Mouse (Mus musculus): ENCODE data around the gene Tmem88.

The Tmem88 gene

DNA sequence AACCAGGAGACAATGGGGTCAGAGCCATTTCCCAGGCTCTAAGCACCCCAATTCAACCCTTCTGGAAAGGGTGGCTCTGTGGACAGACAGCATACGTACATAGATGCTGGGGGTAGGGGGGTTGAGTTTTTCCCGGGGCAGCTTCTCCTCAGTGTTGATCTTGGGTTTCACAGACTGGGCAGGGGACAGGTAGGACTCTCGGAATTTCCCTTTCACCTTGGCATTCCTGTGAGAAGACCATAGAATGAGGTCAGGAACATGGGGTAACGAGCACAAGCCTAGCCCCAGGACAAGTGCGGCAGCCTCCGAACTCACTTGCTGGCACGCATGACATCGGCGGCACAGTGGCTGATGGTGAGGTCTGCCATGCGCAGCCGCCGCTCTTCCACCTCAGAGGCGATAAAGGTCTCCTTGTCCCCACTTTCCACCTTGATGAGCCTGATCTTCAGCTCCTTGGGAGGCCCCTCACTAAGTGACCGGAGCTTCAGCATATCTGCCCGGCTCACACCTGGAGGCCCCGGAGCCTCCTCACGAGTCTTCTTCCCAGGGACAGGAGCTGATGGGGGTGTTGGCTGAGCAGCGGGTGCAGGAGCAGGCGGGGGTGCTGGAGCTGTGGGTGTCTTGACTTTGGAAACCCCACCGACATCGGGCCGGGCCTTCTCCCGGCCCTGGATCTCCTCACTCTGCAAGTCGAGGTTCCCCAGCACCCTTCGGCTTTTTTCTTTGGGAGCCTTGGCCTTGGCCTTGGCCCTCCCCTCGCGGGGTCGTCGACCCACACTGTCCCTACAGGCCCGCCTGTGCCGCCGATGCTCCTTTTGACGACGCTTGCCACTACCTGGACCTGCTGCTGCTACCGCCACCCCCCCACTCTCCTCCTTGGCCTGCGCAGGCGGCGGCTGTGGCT is 5.9 kb upstream of the Tmem88 start:
- DNase-seq (ENCODE audit: low spot score), result no peak

DNA sequence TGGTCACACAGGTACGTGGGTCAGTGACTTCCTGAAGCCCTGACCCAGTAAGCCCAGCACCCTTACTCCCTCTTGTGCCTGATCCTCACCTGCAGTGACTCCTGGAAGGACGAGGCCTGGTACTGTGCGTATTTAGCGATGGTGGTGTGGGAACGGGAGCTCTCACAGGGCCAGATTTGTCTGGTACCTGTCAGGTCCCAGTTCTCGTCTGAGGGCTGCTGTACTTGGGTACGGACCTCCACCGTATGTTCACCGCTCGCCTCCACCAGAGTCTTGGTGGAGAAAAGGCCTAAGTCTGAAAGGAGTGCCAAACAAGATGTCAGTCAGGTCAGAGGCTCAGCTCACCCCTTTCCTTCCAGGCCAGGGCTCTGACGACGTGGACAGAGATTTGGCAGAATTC is 4.0 kb upstream of the Tmem88 start:
- no peak for DNase-seq (ENCODE audit: low spot score)

- DNase-seq (ENCODE audit: low spot score), result peak; percentile 86
Observed at GRCm38 (mm10) chr11:69401210-69401637, 3.2 kb upstream of the Tmem88 start.

- DNase-seq (ENCODE audit: low spot score), result no peak
Observed at GRCm38 (mm10) chr11:69400083-69400850, 2.2 kb upstream of the Tmem88 start.

DNA sequence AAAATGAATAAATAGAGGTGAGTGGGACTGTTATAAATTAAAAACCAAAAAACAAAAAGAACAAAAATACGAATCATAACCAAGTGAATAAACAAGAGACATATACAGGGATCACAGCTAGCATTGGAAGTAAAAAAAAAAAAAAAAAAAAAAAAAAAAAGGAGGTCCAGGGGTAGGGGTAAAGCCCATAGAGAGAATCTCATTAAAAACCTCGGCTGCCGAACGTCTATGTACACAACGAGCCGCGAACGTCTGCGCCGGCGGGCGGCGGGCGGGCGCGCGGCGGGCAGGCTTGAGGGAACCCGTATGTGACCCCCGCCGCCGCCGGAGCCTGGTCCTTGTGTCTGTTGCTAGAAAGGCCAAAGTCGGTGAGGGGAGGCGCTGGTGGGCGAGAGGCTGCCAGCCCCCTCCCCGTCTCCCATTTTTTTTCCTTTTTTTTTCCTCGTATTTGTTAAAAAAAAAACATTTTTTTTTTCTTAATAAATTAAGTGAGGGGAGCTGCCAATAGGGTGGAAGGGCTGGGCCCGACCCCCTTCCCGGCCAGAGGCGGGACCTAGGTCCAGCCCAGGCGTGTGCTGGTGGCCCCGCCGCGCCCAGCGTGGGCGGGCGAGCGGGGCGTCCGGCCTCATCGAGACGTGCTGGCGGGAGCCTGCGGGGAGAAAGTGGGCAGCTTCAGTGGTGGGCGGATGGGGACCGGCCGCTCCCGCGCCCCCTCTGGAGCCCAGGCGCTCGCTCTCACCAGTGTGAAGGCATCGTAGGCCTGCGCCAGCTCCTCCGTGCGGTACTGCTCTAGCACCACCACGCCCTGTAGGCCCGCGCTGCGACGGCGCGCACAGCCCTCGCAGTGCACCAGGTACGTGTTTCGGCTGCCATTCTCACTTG is 1.4 kb upstream of the Tmem88 start:
- peak; percentile 32 for DNase-seq (ENCODE audit: low spot score)

DNA sequence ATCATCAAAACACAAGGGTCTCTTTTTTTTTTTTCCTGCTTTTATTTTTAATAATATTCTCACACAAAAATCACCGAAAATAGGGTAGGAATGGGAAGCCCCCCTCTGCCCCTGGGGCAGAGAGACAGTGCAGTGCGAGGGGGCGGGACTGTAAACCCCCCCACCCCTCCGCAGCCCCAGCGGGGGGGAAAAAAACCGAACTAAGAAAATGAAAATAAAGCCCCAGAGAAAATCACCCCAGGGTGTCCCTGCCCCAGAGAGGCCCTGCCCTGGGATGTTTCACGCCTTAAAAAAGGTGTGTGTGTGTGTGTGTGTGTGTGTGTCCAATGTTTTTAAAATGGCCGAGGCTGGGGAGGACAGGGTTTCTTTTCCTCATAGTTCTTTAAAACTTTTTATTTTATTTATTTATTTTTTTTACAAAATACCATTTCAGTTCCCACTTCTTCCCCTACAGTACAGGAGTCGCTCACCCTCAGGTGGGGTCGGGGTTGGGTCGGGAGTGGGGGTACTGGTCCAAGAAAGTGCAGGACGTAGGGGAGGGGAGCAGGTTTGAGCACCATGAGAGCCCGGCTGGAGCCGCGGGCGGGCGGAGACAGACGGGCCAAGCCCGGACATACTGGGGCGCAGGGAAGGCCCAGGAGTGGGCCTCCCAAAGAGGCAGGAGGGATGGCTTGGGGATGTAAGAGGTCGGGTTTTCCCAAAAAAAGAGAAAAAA is 609 bp upstream of the Tmem88 start:
- DNase-seq (ENCODE audit: low spot score), result peak; percentile 49

GRCm38 (mm10) chr11:69397581-69398057 is 415 bp downstream of the Tmem88 start:
- DNase-seq (ENCODE audit: low spot score), result peak; percentile 43

DNA sequence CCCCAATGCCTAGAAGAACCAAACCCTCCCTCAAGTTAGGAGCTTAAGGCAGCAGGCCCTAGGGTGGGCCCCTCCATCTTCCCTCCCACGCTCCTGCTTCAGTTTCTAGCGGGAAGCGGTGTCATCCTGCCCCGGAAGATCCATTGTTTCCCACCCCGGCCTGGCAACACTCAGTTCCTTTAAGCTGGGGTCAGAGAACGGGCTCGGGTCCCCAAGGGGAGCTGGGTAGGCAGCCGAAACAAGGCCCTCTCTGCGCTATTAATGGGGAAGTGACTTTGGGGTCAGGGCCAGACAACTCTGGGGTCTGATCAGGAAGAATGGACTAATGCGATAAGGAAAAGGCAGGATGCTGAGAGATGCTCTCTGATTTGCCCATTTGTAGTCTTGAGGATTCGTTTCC is 1.3 kb downstream of the Tmem88 start:
- DNase-seq (ENCODE audit: low spot score), result no peak

DNA sequence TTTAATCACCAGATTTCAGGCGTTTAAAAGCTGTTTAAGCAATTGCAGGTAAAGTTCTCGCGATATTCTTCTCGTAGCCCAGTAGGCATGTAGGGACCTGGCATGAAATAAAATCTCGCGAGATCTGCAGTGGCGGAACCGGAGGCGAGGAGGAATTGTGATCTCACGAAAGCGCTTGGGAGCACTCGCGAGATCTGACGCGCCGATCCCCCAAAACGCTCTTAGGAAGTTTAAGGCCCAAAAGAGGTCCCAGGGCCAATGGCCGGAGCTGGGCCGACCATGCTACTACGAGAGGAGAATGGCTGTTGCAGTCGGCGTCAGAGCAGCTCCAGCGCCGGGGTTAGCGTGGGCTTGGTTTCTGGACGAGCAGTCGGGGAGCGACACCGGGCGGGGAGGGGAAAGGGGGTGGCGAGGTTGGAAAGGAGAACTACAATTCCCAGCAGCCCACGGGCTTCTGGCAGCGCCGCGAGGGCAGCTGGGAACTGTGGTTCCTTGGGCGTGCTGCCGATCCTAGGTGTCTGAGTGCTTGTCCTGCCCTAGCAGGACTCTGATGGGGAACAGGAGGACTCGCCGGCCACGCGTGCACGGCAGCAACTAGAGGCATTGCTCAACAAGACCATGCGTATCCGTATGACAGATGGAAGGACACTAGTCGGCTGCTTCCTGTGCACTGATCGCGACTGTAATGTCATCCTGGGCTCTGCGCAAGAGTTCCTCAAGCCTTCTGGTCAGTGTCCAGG is 2.2 kb downstream of the Tmem88 start:
- peak; percentile 99 for DNase-seq (ENCODE audit: low spot score)

GRCm38 (mm10) chr11:69395235-69395633 is 2.8 kb downstream of the Tmem88 start, which contains the start of the genes Naa38 and Cyb5d1:
Gene Naa38, plus strand, starts transcription at chr11:69395487.
Gene Cyb5d1, minus strand, starts transcription at chr11:69395631.
- peak; percentile 94 for DNase-seq (ENCODE audit: low spot score)

GRCm38 (mm10) chr11:69394591-69395167 is 3.4 kb downstream of the Tmem88 start:
- DNase-seq (ENCODE audit: low spot score), result peak; percentile 35

DNA sequence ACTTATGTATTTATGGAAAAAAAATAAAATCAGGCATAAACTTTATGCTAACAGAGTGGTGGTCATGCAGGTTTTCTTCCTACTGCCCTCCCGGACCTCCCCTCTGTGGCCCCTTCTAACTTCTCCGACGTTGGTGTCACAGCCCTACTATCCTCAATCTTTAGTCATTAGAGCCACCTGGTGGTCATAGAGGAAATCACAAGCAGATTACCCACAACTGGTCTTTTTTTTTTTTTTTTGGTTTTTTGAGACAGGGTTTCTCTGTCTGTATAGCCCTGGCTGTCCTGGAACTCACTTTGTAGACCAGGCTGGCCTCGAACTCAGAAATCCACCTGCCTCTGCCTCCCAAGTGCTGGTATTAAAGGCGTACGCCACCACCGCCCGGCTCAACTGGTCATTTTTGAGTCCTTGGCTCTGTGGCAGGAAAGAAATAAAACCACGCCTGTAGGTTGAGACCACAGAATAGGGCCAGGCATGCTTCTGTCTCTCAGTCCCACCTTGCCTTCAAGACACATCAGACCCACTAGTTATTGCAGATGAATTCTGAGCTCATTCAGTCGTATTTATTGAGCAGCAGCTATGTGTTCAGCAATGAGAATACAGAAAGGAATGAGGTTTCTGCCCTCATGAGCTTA is 7.5 kb downstream of the Tmem88 start:
- no peak for DNase-seq (ENCODE audit: low spot score)

DNA sequence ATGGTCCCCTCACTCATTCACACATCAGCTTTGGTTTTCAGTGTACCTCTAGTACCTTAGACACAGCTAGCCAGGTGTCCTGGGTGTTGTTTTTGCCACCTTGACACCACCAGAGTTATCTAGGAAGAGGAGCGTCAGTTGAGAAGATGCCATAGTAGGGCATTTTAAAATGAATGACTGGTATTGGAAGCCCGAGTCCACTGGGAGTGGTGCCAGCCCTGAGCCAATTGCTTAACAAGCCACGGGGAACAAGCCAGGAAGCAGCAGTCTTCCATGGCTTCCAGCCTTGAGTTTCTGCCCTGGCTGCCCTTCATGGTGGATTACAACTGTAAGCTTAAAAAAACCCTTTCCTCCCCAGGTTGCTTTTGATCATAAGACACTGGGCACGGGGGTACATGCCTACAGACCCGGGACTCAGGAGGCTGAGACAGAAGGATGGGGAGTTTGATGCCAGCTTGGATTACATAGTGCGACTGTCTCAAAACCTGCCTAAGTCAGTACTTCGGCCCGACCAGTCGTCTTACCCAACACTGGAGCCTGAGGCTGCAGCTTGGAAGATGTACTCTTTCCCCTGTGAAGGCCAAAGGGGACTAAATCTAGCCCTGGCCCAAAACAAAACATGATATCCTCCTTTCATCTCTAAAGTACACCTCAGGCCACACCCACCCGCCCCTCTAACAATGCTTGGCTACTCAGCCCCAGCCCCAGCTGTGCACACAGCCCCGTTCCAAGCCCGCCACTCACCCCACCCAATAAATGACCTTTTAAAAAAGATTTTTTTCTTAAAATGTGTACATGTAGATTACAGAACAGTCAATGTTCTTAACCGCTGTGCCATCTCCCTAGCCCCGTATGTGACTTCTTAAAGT is 8.3 kb downstream of the Tmem88 start:
- DNase-seq (ENCODE audit: low spot score), result no peak

DNA sequence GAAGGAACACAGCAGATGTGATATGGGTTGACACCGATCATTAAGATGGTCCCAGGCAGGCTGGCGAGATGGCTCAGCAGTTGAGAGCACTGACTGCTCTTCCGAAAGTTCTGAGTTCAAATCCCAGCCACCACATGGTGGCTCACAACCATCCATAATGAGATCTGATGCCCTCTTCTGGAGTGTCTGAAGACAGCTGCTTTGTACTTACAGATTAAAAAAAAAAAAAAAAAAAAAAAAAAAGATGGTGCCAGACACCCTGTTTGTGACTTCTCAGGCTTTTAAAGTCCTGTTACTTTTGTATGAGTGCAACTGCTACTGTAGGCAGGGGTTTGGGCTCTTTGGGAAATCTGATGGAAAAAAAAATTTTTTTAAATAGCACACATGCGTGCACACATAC is 9.4 kb downstream of the Tmem88 start:
- no peak for DNase-seq (ENCODE audit: low spot score)

DNA sequence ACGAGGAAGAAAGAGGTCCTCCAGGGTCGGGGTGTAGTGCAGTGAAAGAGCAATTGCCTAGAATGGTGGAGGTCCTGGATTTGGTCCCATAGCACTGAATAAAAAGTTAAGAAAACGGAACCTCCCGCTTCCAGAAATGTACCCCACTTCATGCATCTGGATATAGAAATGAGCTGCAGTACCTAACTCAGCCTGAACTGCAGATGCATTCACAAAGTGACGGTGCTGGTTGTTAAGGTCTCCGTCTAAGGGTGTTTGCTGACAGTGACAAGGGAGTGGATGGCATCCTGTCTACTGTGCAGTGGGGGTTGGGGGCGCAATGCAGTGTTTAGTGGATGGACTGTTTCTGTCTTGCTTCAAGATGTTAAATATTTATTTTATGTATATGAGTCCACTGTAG is 11.3 kb downstream of the Tmem88 start:
- no peak for DNase-seq (ENCODE audit: low spot score)

DNA sequence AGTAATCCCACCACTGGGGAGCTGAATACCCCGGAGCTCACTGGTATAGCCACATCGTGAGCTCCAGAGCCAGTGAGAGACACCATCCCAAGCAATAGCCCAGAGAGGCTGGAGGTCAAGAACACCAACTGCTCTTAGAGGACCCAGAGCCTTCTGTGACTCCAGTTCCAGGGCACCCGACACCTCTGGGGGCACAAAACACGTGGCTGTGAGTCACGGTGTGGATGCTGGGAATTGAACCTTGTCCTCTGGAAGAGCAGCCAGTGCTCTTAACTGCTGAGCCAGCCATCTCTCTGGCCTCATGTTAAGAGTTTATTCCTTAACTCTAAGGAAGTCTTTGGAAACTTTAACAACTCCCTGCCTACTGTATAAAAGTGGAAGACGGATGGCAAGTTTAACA is 13.1 kb downstream of the Tmem88 start:
- DNase-seq (ENCODE audit: low spot score), result peak; percentile 77

GRCm38 (mm10) chr11:69382478-69383105 is 15.4 kb downstream of the Tmem88 start:
- DNase-seq (ENCODE audit: low spot score), result no peak

DNA sequence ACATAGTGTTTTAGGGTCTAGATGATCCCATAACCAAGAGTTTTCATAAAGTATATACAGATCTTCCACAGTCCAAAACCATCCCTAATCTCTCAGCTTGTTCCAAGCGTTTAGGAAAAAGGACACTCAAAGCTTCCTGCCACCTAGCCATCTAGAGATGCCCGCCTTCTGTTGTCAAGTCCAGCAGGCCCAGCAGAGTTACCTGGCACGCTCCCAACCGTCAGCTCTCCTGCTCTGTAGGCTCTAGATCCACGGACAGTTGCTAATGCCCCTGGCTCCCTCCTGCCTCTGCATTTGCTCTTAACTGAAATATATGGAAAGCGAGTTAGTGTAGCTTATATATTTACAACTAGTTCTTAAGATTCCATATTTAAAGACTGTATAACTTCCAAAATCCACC is 16.7 kb downstream of the Tmem88 start:
- DNase-seq (ENCODE audit: low spot score), result no peak

Measured in yolk sac, embryonic 10.5 days (tissue).